Mouse (Mus musculus) brown adipose tissue, adult 24 weeks (tissue): ENCODE data around the gene Plcb1. TPM values are rescaled to one million over a fixed set of nuclear protein-coding genes. Genes with fewer than 3 reads are reported as not detected.

Experiments used
- H3K27ac ChIP-seq: fragments of 200-500 bp; replicated peaks from 2 replicates; pipeline ENCODE4 v1.5.1; 2012; ENCODE audit warnings: low read depth, mild to moderate bottlenecking, low read length
- H3K4me1 ChIP-seq: fragments of 200-500 bp; 2 replicates; pipeline ENCODE4 v1.6.1; 2012; ENCODE audit warnings: low read length, mixed read lengths; ENCODE audit not compliant: control insufficient read depth, insufficient read depth, insufficient read length
- H3K4me3 ChIP-seq: fragments of 200-500 bp; 2 replicates; pipeline ENCODE4 v1.5.1; 2012; ENCODE audit warnings: low read depth, mild to moderate bottlenecking, low read length, moderate library complexity; ENCODE audit not compliant: insufficient read depth
- polyA plus RNA-seq: library from polyadenylated mRNA; stranded (reverse); fragments of >200 nt; gene quantifications from 2 replicates; pipeline ENCODE4 v1.2.4, GENCODE M21; 2012; ENCODE audit not compliant: missing spikeins, insufficient read depth, insufficient read length

Gene Plcb1
- polyA plus RNA-seq, 1 experiment, result 8.9 TPM

- no peak overlapping the region for H3K4me3 ChIP-seq
- no peaks in the 10 kb centered on the region for H3K4me1 ChIP-seq
- H3K27ac ChIP-seq, result no peak overlapping the region
Measured at GRCm38 (mm10) chr2:135010371-135010770, 224.5 kb downstream of the Plcb1 start.

GRCm38 (mm10) chr2:135015501-135015900, 229.6 kb downstream of the Plcb1 start:
- H3K4me3 ChIP-seq, result no peak overlapping the region
- no peaks in the 10 kb centered on the region for H3K4me1 ChIP-seq
- no peak overlapping the region for H3K27ac ChIP-seq

GRCm38 (mm10) chr2:135018275-135018674, 232.4 kb downstream of the Plcb1 start:
- Histone ChIP-seq H3K4me3 (no peak overlapping the region), H3K4me1 (no peaks in the 10 kb centered on the region), H3K27ac (no peak overlapping the region)

- no peaks in the 10 kb centered on the region for H3K4me1 ChIP-seq
- no peak overlapping the region for H3K27ac ChIP-seq
- H3K4me3 ChIP-seq, result no peak overlapping the region
Measured at GRCm38 (mm10) chr2:135018708-135019107, 232.8 kb downstream of the Plcb1 start.

GRCm38 (mm10) chr2:135019588-135019987, 233.7 kb downstream of the Plcb1 start:
- H3K4me1 ChIP-seq, result no peaks in the 10 kb centered on the region
- no peak overlapping the region for H3K27ac ChIP-seq
- H3K4me3 ChIP-seq, result no peak overlapping the region

GRCm38 (mm10) chr2:135029288-135029687, 243.4 kb downstream of the Plcb1 start:
- H3K27ac ChIP-seq, result no peak overlapping the region
- no peaks in the 10 kb centered on the region; the same call in 1 of the 2 replicates for H3K4me1 ChIP-seq
- no peak overlapping the region for H3K4me3 ChIP-seq

GRCm38 (mm10) chr2:135029700-135030099, 243.8 kb downstream of the Plcb1 start:
- Histone ChIP-seq H3K4me1 (no peaks in the 10 kb centered on the region; the same call in 1 of the 2 replicates), H3K27ac (no peak overlapping the region), H3K4me3 (no peak overlapping the region)

GRCm38 (mm10) chr2:135035640-135036260, 249.9 kb downstream of the Plcb1 start:
- Histone ChIP-seq H3K27ac (no peak overlapping the region), H3K4me1 (peaks cover 4% of the 10 kb centered on the region; the same call in 1 of the 2 replicates), H3K4me3 (no peak overlapping the region)

GRCm38 (mm10) chr2:135048791-135049190, 262.9 kb downstream of the Plcb1 start:
- Histone ChIP-seq H3K27ac (0 out of 2 replicates have a peak overlapping the region, but pooled peaks have one; percentile 19), H3K4me1 (peaks cover 9% of the 10 kb centered on the region; the same call in 1 of the 2 replicates), H3K4me3 (no peak overlapping the region)

GRCm38 (mm10) chr2:135049283-135049682, 263.4 kb downstream of the Plcb1 start:
- 0 out of 2 replicates have a peak overlapping the region, but pooled peaks have one; percentile 19 for H3K27ac ChIP-seq
- no peak overlapping the region for H3K4me3 ChIP-seq
- peaks cover 9% of the 10 kb centered on the region; the same call in 1 of the 2 replicates for H3K4me1 ChIP-seq

GRCm38 (mm10) chr2:135051540-135052288, 265.8 kb downstream of the Plcb1 start:
- Histone ChIP-seq H3K4me3 (no peak overlapping the region), H3K4me1 (peaks cover 9% of the 10 kb centered on the region; the same call in 1 of the 2 replicates), H3K27ac (no peak overlapping the region)

- peaks cover 6% of the 10 kb centered on the region; the same call in 1 of the 2 replicates for H3K4me1 ChIP-seq
- no peak overlapping the region for H3K27ac ChIP-seq
- no peak overlapping the region for H3K4me3 ChIP-seq
Measured at GRCm38 (mm10) chr2:135053391-135053790, 267.5 kb downstream of the Plcb1 start.

GRCm38 (mm10) chr2:135067419-135067818, 281.6 kb downstream of the Plcb1 start:
- Histone ChIP-seq H3K4me3 (no peak overlapping the region), H3K4me1 (no peaks in the 10 kb centered on the region), H3K27ac (no peak overlapping the region)

GRCm38 (mm10) chr2:135071349-135071748, 285.5 kb downstream of the Plcb1 start:
- H3K4me1 ChIP-seq, result no peaks in the 10 kb centered on the region
- H3K27ac ChIP-seq, result no peak overlapping the region

GRCm38 (mm10) chr2:135072503-135072902, 286.6 kb downstream of the Plcb1 start:
- Histone ChIP-seq H3K4me3 (no peak overlapping the region), H3K4me1 (no peaks in the 10 kb centered on the region), H3K27ac (no peak overlapping the region)

More at GRCm38 (mm10) chr2:135071349-135071748, 285.5 kb downstream of the Plcb1 start:
- H3K4me3 ChIP-seq, result no peak overlapping the region
